8 mouse cellular contexts compared by ENCODE assay signal in genomic region chr3:38886061-38886821, GRCm38 (mm10). TPM values are rescaled to one million over a fixed set of nuclear protein-coding genes. Genes with fewer than 3 reads are reported as not detected.
DNase-seq lines count a peak whose midpoint lies in the region; ATAC-seq and TF ChIP-seq lines count a peak whose summit lies in the region.

No protein-coding gene starts in this region.

- peaks cover 11% of the 10 kb centered on the region; the same call in 1 of the 2 replicates for H3K4me1 ChIP-seq in lung, adult 2 months (ENCODE audit: control insufficient read depth, insufficient read depth, low read length)
- H3K4me1 ChIP-seq in bone marrow, adult 2 months (ENCODE audit: control insufficient read depth, insufficient read depth, low read length): no peaks in the 10 kb centered on the region
- peaks cover 8% of the 10 kb centered on the region; the same call in 1 of the 2 replicates for H3K4me1 ChIP-seq in forebrain, postnatal 0 days (ENCODE audit: insufficient read depth)
- H3K4me1 ChIP-seq in hindbrain, embryonic 13.5 days (replicated peaks): peaks cover 53% of the 10 kb centered on the region
- peaks cover 22% of the 10 kb centered on the region for H3K4me1 ChIP-seq in liver, embryonic 12.5 days

- TF ChIP-seq CTCF in lung, adult 2 months (IDR thresholded peaks at IDR 0.05; ENCODE audit: insufficient read depth, low read length): no peak
- TF ChIP-seq CTCF in bone marrow, adult 2 months (IDR thresholded peaks at IDR 0.05; ENCODE audit: control insufficient read depth, insufficient read depth, low read length): no peak
- TF ChIP-seq CTCF in forebrain, postnatal 0 days (IDR thresholded peaks at IDR 0.05; ENCODE audit: low read depth): no peak

- WGBS in lung, adult 2 months: under 1% methylated on average over 59 of the region's 60 CpGs
- 1% methylated on average over 60 of the region's 60 CpGs for WGBS in bone marrow, adult 2 months
- WGBS in forebrain, postnatal 0 days: under 1% methylated on average over 59 of the region's 60 CpGs
- under 1% methylated on average over 60 of the region's 60 CpGs for WGBS in hindbrain, embryonic 13.5 days
- WGBS in liver, embryonic 12.5 days (ENCODE audit: insufficient replicate concordance): 2% methylated on average over 60 of the region's 60 CpGs

- no peak overlapping the region; the same call in 1 of the 2 replicates for H3K27ac ChIP-seq in bone marrow, adult 2 months (ENCODE audit: control insufficient read depth, insufficient read depth, low read depth, low read length, poor library complexity)
- peak overlapping the region; percentile 88 for H3K27ac ChIP-seq in forebrain, postnatal 0 days (ENCODE audit: low read depth, low read length)
- H3K27ac ChIP-seq in hindbrain, embryonic 13.5 days: peak overlapping the region; percentile 96
- H3K27ac ChIP-seq in liver, embryonic 12.5 days: peak overlapping the region; percentile 30; the same call in 1 of the 2 replicates

- TF ChIP-seq POLR2A in lung, adult 2 months (IDR thresholded peaks at IDR 0.05; ENCODE audit: borderline replicate concordance, extremely low read depth, low read depth, low read length): no peak
- no peak for TF ChIP-seq POLR2A in bone marrow, adult 2 months (IDR thresholded peaks at IDR 0.05; ENCODE audit: borderline replicate concordance, control insufficient read depth, low read depth, low read length)

- no peaks in the 10 kb centered on the region for H3K27me3 ChIP-seq in forebrain, postnatal 0 days (ENCODE audit: insufficient read depth, low read length)
- H3K27me3 ChIP-seq in hindbrain, embryonic 13.5 days: no peaks in the 10 kb centered on the region
- peaks cover 51% of the 10 kb centered on the region for H3K27me3 ChIP-seq in liver, embryonic 12.5 days (replicated peaks)

- peak overlapping the region; percentile 71 for H3K9ac ChIP-seq in forebrain, postnatal 0 days
- H3K9ac ChIP-seq in hindbrain, embryonic 13.5 days: peak overlapping the region; percentile 91
- peak overlapping the region; percentile 49 for H3K9ac ChIP-seq in liver, embryonic 12.5 days

- H3K36me3 ChIP-seq in forebrain, postnatal 0 days (ENCODE audit: insufficient read depth): peaks cover 7% of the 10 kb centered on the region; the same call in 1 of the 2 replicates
- peaks cover 22% of the 10 kb centered on the region for H3K36me3 ChIP-seq in hindbrain, embryonic 13.5 days
- H3K36me3 ChIP-seq in liver, embryonic 12.5 days: no peaks in the 10 kb centered on the region

- DNase-seq in lung, adult 2 months: peak; percentile 46
- no peak for DNase-seq in lung, postnatal 36 days
- DNase-seq in forebrain, postnatal 0 days: peak; percentile 60
- peak; percentile 34 for DNase-seq in ovary, postnatal 36 days (ENCODE audit: low spot score)
- no peak for DNase-seq in c-Kit-positive CD71-positive TER-119-positive erythroid progenitor cells, embryonic 14.5 days (ENCODE audit: low spot score)

- peak; percentile 23 for ATAC-seq in forebrain, postnatal 0 days
- ATAC-seq in hindbrain, embryonic 13.5 days (ENCODE audit: low FRiP score): peak; percentile 29
- ATAC-seq in liver, embryonic 12.5 days: no peak

- H3K4me2 ChIP-seq in forebrain, postnatal 0 days (ENCODE audit: low read depth): peak overlapping the region; percentile 96
- H3K4me2 ChIP-seq in hindbrain, embryonic 13.5 days: peak overlapping the region; percentile 92
- H3K4me2 ChIP-seq in liver, embryonic 12.5 days: peak overlapping the region; percentile 72

- no peaks in the 10 kb centered on the region for H3K9me3 ChIP-seq in forebrain, postnatal 0 days (ENCODE audit: low read length)
- no peaks in the 10 kb centered on the region for H3K9me3 ChIP-seq in hindbrain, embryonic 13.5 days
- no peaks in the 10 kb centered on the region for H3K9me3 ChIP-seq in liver, embryonic 12.5 days (replicated peaks)

- peak overlapping the region; percentile 72 for H3K4me3 ChIP-seq in lung, adult 2 months (replicated peaks; ENCODE audit: extremely low read depth, low read depth, low read length)
- H3K4me3 ChIP-seq in bone marrow, adult 2 months (replicated peaks; ENCODE audit: control insufficient read depth, low read depth, low read length): peak overlapping the region; percentile 45
- peak overlapping the region; percentile 78 for H3K4me3 ChIP-seq in forebrain, postnatal 0 days (ENCODE audit: low read depth, low read length)
- peak overlapping the region; percentile 80 for H3K4me3 ChIP-seq in hindbrain, embryonic 13.5 days
- H3K4me3 ChIP-seq in liver, embryonic 12.5 days: peak overlapping the region; percentile 61

RNA-seq across cellular contexts. Expression of gene Fat4, which starts 0.5 kb away (rescaled TPM):
- polyA plus RNA-seq in lung, adult 2 months (2012; rRNA removed): 4.2 and 5.3 TPM in 2 replicates
- polyA plus RNA-seq in bone marrow, adult 2 months (2011; ENCODE audit: insufficient read depth, insufficient read length, low replicate concordance, missing spikeins): 0.20 and 0.57 TPM in 2 replicates
- total RNA-seq in forebrain, postnatal 0 days (2014; rRNA removed): 49.6 and 62.6 TPM in 2 replicates
- 3.2 and 4.3 TPM in 2 replicates for polyA plus RNA-seq in forebrain, postnatal 0 days (2015; fragmentation: Nextera tagmentation; extraction: Ambion mirVana)
- polyA plus RNA-seq in hindbrain, embryonic 13.5 days (2015; fragmentation: Nextera tagmentation; extraction: Ambion mirVana): 9.9 and 10.0 TPM in 2 replicates
- polyA plus RNA-seq in liver, embryonic 12.5 days (2016; fragmentation: Nextera tagmentation; extraction: Ambion mirVana): 1.1 and 1.2 TPM in 2 replicates

Comparison
In these comparisons a context has a peak if more than half of its experiments do, and no peak if none do; other contexts are left out.
1. DNase-seq: peak in lung, adult 2 months (single experiment), forebrain, postnatal 0 days (single experiment) and ovary, postnatal 36 days (single experiment); none in lung, postnatal 36 days (single experiment) and c-Kit-positive CD71-positive TER-119-positive erythroid progenitor cells, embryonic 14.5 days (single experiment).
2. Peak in every context shown above with its lines, with median percentiles within 50 percentile points of each other: H3K4me3 ChIP-seq, H3K4me2 ChIP-seq and H3K9ac ChIP-seq.